Mouse (Mus musculus) spleen, adult 2 months (tissue): Measurements from ENCODE around the gene Mief1. TPM values are rescaled to one million over a fixed set of nuclear protein-coding genes. Genes with fewer than 3 reads are reported as not detected.
A peak's percentile ranks its signal among the peaks of the same experiment; 100 is the strongest.

Experiments
- DNase-seq, 2 experiments: peaks; one replicate each; pipeline versions ENCODE4 v3.0.0 to v3.0.0-alpha.2; 2012 to 2021; ENCODE audit warnings: low spot score in 2 of 2, low read depth in 1 of 2
- H3K27ac ChIP-seq: fragments of 200-500 bp; 2 replicates; pipeline ENCODE4 v1.5.1; 2012; ENCODE audit warnings: low read length, inconsistent platforms; ENCODE audit not compliant: insufficient read depth
- H3K27me3 ChIP-seq: fragments of 200-500 bp; 2 replicates; pipeline ENCODE4 v1.6.1; 2012; ENCODE audit warnings: mild to moderate bottlenecking, moderate library complexity, low read length, inconsistent platforms; ENCODE audit not compliant: control insufficient read depth, insufficient read depth
- H3K36me3 ChIP-seq: fragments of 200-500 bp; 2 replicates; pipeline ENCODE4 v1.6.1; 2012; ENCODE audit warnings: mild to moderate bottlenecking, low read length, inconsistent platforms; ENCODE audit not compliant: control insufficient read depth, insufficient read depth
- H3K4me1 ChIP-seq: fragments of 200-500 bp; 2 replicates; pipeline ENCODE4 v1.6.1; 2011; ENCODE audit warnings: inconsistent platforms; ENCODE audit not compliant: control insufficient read depth, insufficient read depth, insufficient read length
- H3K4me3 ChIP-seq: fragments of 200-500 bp; 2 replicates; pipeline ENCODE4 v1.5.1; 2011; ENCODE audit warnings: mild to moderate bottlenecking, inconsistent platforms; ENCODE audit not compliant: insufficient read depth, insufficient read length; ENCODE audit errors: extremely low read depth
- CTCF ChIP-seq: fragments of 200-500 bp; IDR thresholded peaks from 2 replicates; pipeline ENCODE4 v1.5.1; 2011; ENCODE audit warnings: mild to moderate bottlenecking, inconsistent platforms; ENCODE audit not compliant: insufficient read depth, insufficient read length, insufficient replicate concordance; ENCODE audit errors: extremely low read depth
- POLR2A ChIP-seq: fragments of 200-500 bp; IDR thresholded peaks from 2 replicates; pipeline ENCODE4 v1.6.1; 2011; ENCODE audit warnings: low read depth, low read length, inconsistent platforms
- WGBS: fragments of 180-500 bp; shearing (Covaris S2); methylation state at CpG from one replicate; pipeline ENCODE4 v1.1.7; 2018; 5-methylcytosine and 5-hydroxymethylcytosine counted together
- polyA plus RNA-seq: library from polyadenylated mRNA; depleted of rRNA; stranded (reverse); fragments of >200 nt; gene quantifications from 2 replicates; pipeline ENCODE4 v1.2.3, GENCODE M21; 2012

Mief1 gene
- polyA plus RNA-seq, 1 experiment = 11.7 TPM

GRCm38 (mm10) chr15:80249672-80250071, 15.9 kb downstream of the Mief1 start:
- TF ChIP-seq CTCF (no peak), POLR2A (no peak)
- Histone ChIP-seq H3K36me3 (peaks cover 38% of the 10 kb centered on the region), H3K27me3 (no peaks in the 10 kb centered on the region), H3K27ac (no peak overlapping the region), H3K4me3 (no peak overlapping the region), H3K4me1 (peaks cover 4% of the 10 kb centered on the region; the same call in 1 of the 2 replicates)
- WGBS = 96% methylated on average over 10 of the region's 10 CpGs
- DNase-seq = no peak

DNA sequence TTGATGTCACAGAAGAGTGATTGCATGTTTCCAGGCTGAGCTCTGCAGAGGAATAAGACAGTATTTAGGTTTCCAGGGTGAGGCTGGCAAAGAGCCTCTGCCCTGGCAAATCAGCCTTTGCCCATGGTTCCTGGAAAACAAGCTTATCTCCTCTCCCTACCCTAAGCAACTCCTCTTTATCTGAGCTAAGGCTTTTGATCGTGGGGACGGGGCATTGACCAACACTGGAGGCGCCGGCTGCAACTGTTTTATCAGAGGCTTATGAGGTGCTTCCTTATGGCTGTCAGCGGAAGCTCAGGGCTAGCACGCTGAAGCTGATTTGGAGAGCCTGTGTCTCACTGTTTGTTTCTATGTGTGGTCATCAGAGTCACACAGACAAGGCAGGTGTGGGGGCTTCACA, 16.8 kb downstream of the Mief1 start:
- Histone ChIP-seq H3K4me3 (no peak overlapping the region), H3K4me1 (peaks cover 4% of the 10 kb centered on the region; the same call in 1 of the 2 replicates), H3K27me3 (no peaks in the 10 kb centered on the region), H3K36me3 (peaks cover 35% of the 10 kb centered on the region), H3K27ac (peak overlapping the region; percentile 23; the same call in 1 of the 2 replicates)
- no peak for DNase-seq
- TF ChIP-seq CTCF (no peak), POLR2A (no peak)
- 83% methylated on average over 6 of the region's 6 CpGs for WGBS

DNA sequence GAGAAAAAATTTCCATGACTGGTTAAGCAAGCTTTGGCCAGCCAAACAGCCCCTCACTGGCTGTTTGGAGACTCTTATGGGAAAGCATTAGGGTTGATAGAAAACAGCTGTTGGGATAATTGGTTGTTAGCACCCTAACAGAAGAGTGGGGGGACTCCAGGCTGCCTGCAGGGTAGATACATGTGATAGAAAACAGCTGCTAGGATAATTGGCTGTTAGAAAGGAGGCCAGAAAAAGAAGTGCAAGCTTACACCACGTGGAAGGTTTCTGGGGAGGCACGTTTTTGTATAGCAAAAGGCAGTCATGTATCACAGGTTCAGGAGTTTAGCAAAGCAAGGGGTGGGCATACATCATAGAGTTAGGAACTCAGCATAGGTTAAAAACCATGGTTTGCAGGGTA, 19.7 kb downstream of the Mief1 start:
- H3K36me3 ChIP-seq = peaks cover 37% of the 10 kb centered on the region
- H3K27ac ChIP-seq = no peak overlapping the region
- no peak for DNase-seq
- TF ChIP-seq CTCF = no peak
- no peak for TF ChIP-seq POLR2A
- H3K4me1 ChIP-seq = peaks cover 9% of the 10 kb centered on the region; the same call in 1 of the 2 replicates
- no peaks in the 10 kb centered on the region for H3K27me3 ChIP-seq
- H3K4me3 ChIP-seq = no peak overlapping the region
- WGBS = 73% methylated on average over 2 of the region's 2 CpGs

- TF ChIP-seq POLR2A (no peak), CTCF (no peak)
- Histone ChIP-seq H3K36me3 (peaks cover 34% of the 10 kb centered on the region), H3K27me3 (no peaks in the 10 kb centered on the region), H3K4me3 (peak overlapping the region; percentile 69), H3K4me1 (peaks cover 9% of the 10 kb centered on the region; the same call in 1 of the 2 replicates), H3K27ac (peak overlapping the region; percentile 94)
- no peak for DNase-seq
- WGBS = 70% methylated on average over 6 of the region's 6 CpGs
These were observed 20.4 kb downstream of the Mief1 start for GRCm38 (mm10) chr15:80254207-80254606.

DNA sequence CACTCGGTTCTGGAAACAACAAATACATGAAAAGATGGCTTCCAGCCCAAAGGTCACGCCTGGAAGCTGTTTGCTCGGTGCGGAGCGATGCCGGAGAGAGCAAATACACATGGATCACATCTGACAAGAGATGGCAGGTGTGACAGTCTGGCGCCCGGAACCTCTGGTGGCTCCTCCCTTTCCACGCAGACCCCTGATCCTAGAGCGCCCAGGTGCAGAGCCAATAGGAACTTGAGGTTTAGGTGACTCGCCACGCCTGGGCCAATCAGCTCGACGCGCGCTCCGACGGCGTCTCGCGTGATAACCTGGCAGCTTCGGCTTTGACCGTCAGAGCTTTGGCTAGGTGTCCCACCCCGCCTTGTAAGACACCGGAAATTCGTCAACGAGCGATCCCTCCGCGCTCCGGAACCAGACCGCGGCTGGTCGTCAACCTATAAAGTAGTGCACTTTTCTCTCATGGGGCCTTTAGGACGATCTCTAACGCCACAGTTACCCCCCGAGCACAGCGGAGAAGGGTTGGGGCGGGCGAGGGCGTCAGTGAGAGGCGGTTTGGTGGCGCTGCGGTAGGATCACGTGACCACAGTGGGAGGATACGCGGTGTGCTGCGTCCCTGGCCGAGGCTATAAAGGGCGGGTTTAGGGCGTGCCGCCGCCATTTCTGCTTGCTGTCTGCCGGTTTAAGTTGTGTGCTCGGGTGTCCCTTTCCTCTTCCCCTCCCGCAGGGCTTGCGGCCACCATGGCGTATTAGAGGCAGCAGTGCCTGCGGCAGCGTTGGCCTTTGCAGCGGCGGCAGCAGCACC, 21.2 kb downstream of the Mief1 start, which contains the start of gene Atf4:
TSS of gene Atf4 (plus strand) at position 338 of the 799 bp plus-strand sequence.
- TF ChIP-seq CTCF = no peak
- peak; percentile 99 for TF ChIP-seq POLR2A
- Histone ChIP-seq H3K4me3 (peak within 1 kb of the TSS; percentile 89), H3K36me3 (peaks cover 30% of the 10 kb centered on the region), H3K27ac (peak within 1 kb of the TSS; percentile 99), H3K4me1 (peaks cover 9% of the 10 kb centered on the region; the same call in 1 of the 2 replicates), H3K27me3 (no peaks in the 10 kb centered on the region)
- under 1% methylated on average over 62 of the region's 62 CpGs for WGBS
- peak; percentile 97 to 99 for DNase-seq

DNA sequence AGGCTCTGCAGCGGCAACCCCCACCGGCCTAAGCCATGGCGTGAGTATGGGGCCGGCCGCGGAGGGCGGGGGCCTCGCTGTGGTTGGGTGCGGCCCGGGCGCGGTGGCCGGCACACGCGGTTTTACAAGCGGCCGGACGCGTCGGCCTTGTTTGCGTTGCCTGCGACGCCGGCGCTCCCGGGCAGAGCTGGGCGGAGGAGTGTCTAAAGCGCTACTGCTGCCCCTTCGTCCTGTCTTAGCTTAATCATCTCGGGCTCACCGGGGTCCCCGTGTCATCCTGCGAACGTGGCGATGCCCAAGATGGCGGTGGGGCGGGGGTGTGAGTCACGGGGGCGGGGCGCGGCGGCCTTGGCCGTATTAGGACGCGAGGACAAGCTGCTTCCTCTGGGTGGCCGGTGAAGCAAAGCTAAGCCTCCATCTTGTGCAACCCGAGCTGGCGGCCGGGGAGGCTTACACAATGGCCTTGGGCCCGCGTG, 21.9 kb downstream of the Mief1 start:
- TF ChIP-seq CTCF (no peak), POLR2A (no peak)
- WGBS = under 1% methylated on average over 50 of the region's 51 CpGs
- DNase-seq = peak; percentile 75 to 79
- Histone ChIP-seq H3K4me3 (peak overlapping the region; percentile 89), H3K36me3 (peaks cover 28% of the 10 kb centered on the region), H3K27ac (peak overlapping the region; percentile 99), H3K4me1 (peaks cover 9% of the 10 kb centered on the region; the same call in 1 of the 2 replicates), H3K27me3 (no peaks in the 10 kb centered on the region)

DNA sequence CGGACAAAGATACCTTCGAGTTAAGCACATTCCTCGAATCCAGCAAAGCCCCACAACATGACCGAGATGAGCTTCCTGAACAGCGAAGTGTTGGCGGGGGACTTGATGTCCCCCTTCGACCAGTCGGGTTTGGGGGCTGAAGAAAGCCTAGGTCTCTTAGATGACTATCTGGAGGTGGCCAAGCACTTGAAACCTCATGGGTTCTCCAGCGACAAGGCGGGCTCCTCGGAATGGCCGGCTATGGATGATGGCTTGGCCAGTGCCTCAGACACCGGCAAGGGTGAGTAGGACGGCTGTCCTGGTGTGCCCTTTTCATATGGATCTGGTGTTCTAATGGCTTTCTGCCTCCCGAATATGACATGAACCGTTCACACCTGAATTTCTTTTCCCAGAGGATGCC, 22.4 kb downstream of the Mief1 start:
- no peaks in the 10 kb centered on the region for H3K27me3 ChIP-seq
- peaks cover 27% of the 10 kb centered on the region for H3K36me3 ChIP-seq
- DNase-seq = no peak
- no peak for TF ChIP-seq CTCF
- TF ChIP-seq POLR2A = no peak
- peak overlapping the region; percentile 64 for H3K27ac ChIP-seq
- H3K4me1 ChIP-seq = peaks cover 9% of the 10 kb centered on the region; the same call in 1 of the 2 replicates
- WGBS = 11% methylated on average over 16 of the region's 16 CpGs
- H3K4me3 ChIP-seq = peak overlapping the region; percentile 89
